Mouse (Mus musculus): Measurements from ENCODE around the gene Sacm1l. TPM values are rescaled to one million over a fixed set of nuclear protein-coding genes. Genes with fewer than 3 reads are reported as not detected.

The Sacm1l gene
- polyA plus RNA-seq (2011; ENCODE audit: insufficient read depth, insufficient read length, low replicate concordance, missing spikeins): 5.8 and 9.0 TPM in 2 replicates

GRCm38 (mm10) chr9:123529392-123530157 lies at the start of gene Sacm1l:
Gene Sacm1l (plus strand): TSS chr9:123529759.
- Histone ChIP-seq H3K27ac (ENCODE audit: control insufficient read depth, insufficient read depth, low read depth, low read length, poor library complexity) (peak within 1 kb of the TSS; percentile 95), H3K4me1 (ENCODE audit: control insufficient read depth, insufficient read depth, low read length) (peaks cover 4% of the 10 kb centered on the region; the same call in 1 of the 2 replicates), H3K4me3 (replicated peaks; ENCODE audit: control insufficient read depth, low read depth, low read length) (peak within 1 kb of the TSS; percentile 83)
- WGBS: under 1% methylated on average over 79 of the region's 79 CpGs
- no peak for TF ChIP-seq CTCF (IDR thresholded peaks at IDR 0.05; ENCODE audit: control insufficient read depth, insufficient read depth, low read length)
- peak; percentile 79 for TF ChIP-seq POLR2A (IDR thresholded peaks at IDR 0.05; ENCODE audit: borderline replicate concordance, control insufficient read depth, low read depth, low read length)

GRCm38 (mm10) chr9:123479876-123480252 lies 49.7 kb upstream of the Sacm1l start:
- H3K27ac ChIP-seq (ENCODE audit: control insufficient read depth, insufficient read depth, low read depth, low read length, poor library complexity): peak overlapping the region; percentile 94

GRCm38 (mm10) chr9:123480253-123480921 lies 49.2 kb upstream of the Sacm1l start:
- peak overlapping the region; percentile 86 for H3K4me3 ChIP-seq (replicated peaks; ENCODE audit: control insufficient read depth, low read depth, low read length)
- H3K4me1 ChIP-seq (ENCODE audit: control insufficient read depth, insufficient read depth, low read length): peaks cover 7% of the 10 kb centered on the region
- 49% methylated on average over 18 of the region's 18 CpGs for WGBS
- H3K27ac ChIP-seq (ENCODE audit: control insufficient read depth, insufficient read depth, low read depth, low read length, poor library complexity): peak overlapping the region; percentile 94
- TF ChIP-seq POLR2A (IDR thresholded peaks at IDR 0.05; ENCODE audit: borderline replicate concordance, control insufficient read depth, low read depth, low read length): no peak
- no peak for TF ChIP-seq CTCF (IDR thresholded peaks at IDR 0.05; ENCODE audit: control insufficient read depth, insufficient read depth, low read length)

More at GRCm38 (mm10) chr9:123479876-123480252, 49.7 kb upstream of the Sacm1l start:
- peaks cover 7% of the 10 kb centered on the region for H3K4me1 ChIP-seq (ENCODE audit: control insufficient read depth, insufficient read depth, low read length)
- 92% methylated on average over 8 of the region's 8 CpGs for WGBS
- H3K4me3 ChIP-seq (replicated peaks; ENCODE audit: control insufficient read depth, low read depth, low read length): peak overlapping the region; percentile 86
- TF ChIP-seq CTCF (IDR thresholded peaks at IDR 0.05; ENCODE audit: control insufficient read depth, insufficient read depth, low read length) (no peak), POLR2A (IDR thresholded peaks at IDR 0.05; ENCODE audit: borderline replicate concordance, control insufficient read depth, low read depth, low read length) (no peak)

- H3K4me1 ChIP-seq (ENCODE audit: control insufficient read depth, insufficient read depth, low read length): peaks cover 7% of the 10 kb centered on the region
- TF ChIP-seq POLR2A (IDR thresholded peaks at IDR 0.05; ENCODE audit: borderline replicate concordance, control insufficient read depth, low read depth, low read length) (no peak), CTCF (IDR thresholded peaks at IDR 0.05; ENCODE audit: control insufficient read depth, insufficient read depth, low read length) (no peak)
- peak overlapping the region; percentile 49 for H3K4me3 ChIP-seq (replicated peaks; ENCODE audit: control insufficient read depth, low read depth, low read length)
- H3K27ac ChIP-seq (ENCODE audit: control insufficient read depth, insufficient read depth, low read depth, low read length, poor library complexity): peak overlapping the region; percentile 62; the same call in 1 of the 2 replicates
- 63% methylated on average over 7 of the region's 7 CpGs for WGBS
Observed at GRCm38 (mm10) chr9:123481136-123481535, 48.4 kb upstream of the Sacm1l start.

GRCm38 (mm10) chr9:123483598-123483997 lies 46.0 kb upstream of the Sacm1l start:
- peaks cover 9% of the 10 kb centered on the region for H3K4me1 ChIP-seq (ENCODE audit: control insufficient read depth, insufficient read depth, low read length)
- H3K4me3 ChIP-seq (replicated peaks; ENCODE audit: control insufficient read depth, low read depth, low read length): no peak overlapping the region
- no peak for TF ChIP-seq POLR2A (IDR thresholded peaks at IDR 0.05; ENCODE audit: borderline replicate concordance, control insufficient read depth, low read depth, low read length)
- no peak for TF ChIP-seq CTCF (IDR thresholded peaks at IDR 0.05; ENCODE audit: control insufficient read depth, insufficient read depth, low read length)
- no peak overlapping the region for H3K27ac ChIP-seq (ENCODE audit: control insufficient read depth, insufficient read depth, low read depth, low read length, poor library complexity)
- WGBS: 95% methylated on average over 1 of the region's 1 CpGs

- H3K4me1 ChIP-seq (ENCODE audit: control insufficient read depth, insufficient read depth, low read length): peaks cover 7% of the 10 kb centered on the region; the same call in 1 of the 2 replicates
- 86% methylated on average over 3 of the region's 3 CpGs for WGBS
- TF ChIP-seq CTCF (IDR thresholded peaks at IDR 0.05; ENCODE audit: control insufficient read depth, insufficient read depth, low read length): no peak
- TF ChIP-seq POLR2A (IDR thresholded peaks at IDR 0.05; ENCODE audit: borderline replicate concordance, control insufficient read depth, low read depth, low read length): no peak
- H3K27ac ChIP-seq (ENCODE audit: control insufficient read depth, insufficient read depth, low read depth, low read length, poor library complexity): no peak overlapping the region
- no peak overlapping the region for H3K4me3 ChIP-seq (replicated peaks; ENCODE audit: control insufficient read depth, low read depth, low read length)
Observed at GRCm38 (mm10) chr9:123484830-123485229, 44.7 kb upstream of the Sacm1l start.

GRCm38 (mm10) chr9:123485561-123485960 lies 44.0 kb upstream of the Sacm1l start:
- Histone ChIP-seq H3K4me3 (replicated peaks; ENCODE audit: control insufficient read depth, low read depth, low read length) (no peak overlapping the region), H3K4me1 (ENCODE audit: control insufficient read depth, insufficient read depth, low read length) (peaks cover 6% of the 10 kb centered on the region; the same call in 1 of the 2 replicates), H3K27ac (ENCODE audit: control insufficient read depth, insufficient read depth, low read depth, low read length, poor library complexity) (no peak overlapping the region)
- TF ChIP-seq CTCF (IDR thresholded peaks at IDR 0.05; ENCODE audit: control insufficient read depth, insufficient read depth, low read length) (no peak), POLR2A (IDR thresholded peaks at IDR 0.05; ENCODE audit: borderline replicate concordance, control insufficient read depth, low read depth, low read length) (no peak)
- 92% methylated on average over 4 of the region's 4 CpGs for WGBS

GRCm38 (mm10) chr9:123486635-123487034 lies 42.9 kb upstream of the Sacm1l start:
- no peak overlapping the region for H3K27ac ChIP-seq (ENCODE audit: control insufficient read depth, insufficient read depth, low read depth, low read length, poor library complexity)
- H3K4me1 ChIP-seq (ENCODE audit: control insufficient read depth, insufficient read depth, low read length): peaks cover 6% of the 10 kb centered on the region; the same call in 1 of the 2 replicates
- 77% methylated on average over 3 of the region's 3 CpGs for WGBS
- TF ChIP-seq CTCF (IDR thresholded peaks at IDR 0.05; ENCODE audit: control insufficient read depth, insufficient read depth, low read length): no peak
- no peak for TF ChIP-seq POLR2A (IDR thresholded peaks at IDR 0.05; ENCODE audit: borderline replicate concordance, control insufficient read depth, low read depth, low read length)
- no peak overlapping the region for H3K4me3 ChIP-seq (replicated peaks; ENCODE audit: control insufficient read depth, low read depth, low read length)
